Mouse (Mus musculus) myocyte (in vitro differentiated cells): ENCODE data around the gene Rtp3.

ENCODE experiments used
- CEBPB ChIP-seq: IDR thresholded peaks from 2 replicates; pipeline ENCODE4 v1.6.1; 2011; ENCODE audit warnings: mild to moderate bottlenecking, moderate library complexity; ENCODE audit not compliant: poor library complexity, insufficient read depth, severe bottlenecking
- E2F4 ChIP-seq: IDR thresholded peaks from one replicate; pipeline ENCODE4 v1.6.1; 2011; ENCODE audit warnings: mild to moderate bottlenecking, control low read depth, moderate library complexity; ENCODE audit not compliant: insufficient read depth
- MAX ChIP-seq: IDR thresholded peaks from one replicate; pipeline ENCODE4 v1.6.1; 2011; ENCODE audit warnings: low read depth, mild to moderate bottlenecking, control low read depth
- MYOG ChIP-seq, 3 experiments: IDR thresholded peaks; one replicate each; pipeline ENCODE4 v1.6.1; 2011; ENCODE audit warnings: control low read depth in 2 of 3, low read depth in 2 of 3, mild to moderate bottlenecking in 2 of 3; ENCODE audit not compliant: insufficient read length in 2 of 3, control insufficient read depth in 1 of 3, insufficient read depth in 1 of 3
- POLR2A ChIP-seq: IDR thresholded peaks from one replicate; pipeline ENCODE4 v1.6.1; 2011; ENCODE audit warnings: low read depth, mild to moderate bottlenecking, control low read depth, moderate library complexity; ENCODE audit not compliant: insufficient read length
- POLR2AphosphoS2 ChIP-seq: IDR thresholded peaks from one replicate; pipeline ENCODE4 v1.6.1; 2011; ENCODE audit warnings: low read depth, control low read depth; ENCODE audit not compliant: insufficient read length
- REST ChIP-seq: IDR thresholded peaks from one replicate; pipeline ENCODE4 v1.6.1; 2011; ENCODE audit warnings: mild to moderate bottlenecking, control low read depth, moderate library complexity; ENCODE audit not compliant: insufficient read depth, insufficient read length
- SRF ChIP-seq: IDR thresholded peaks from one replicate; pipeline ENCODE4 v1.6.1; 2011; ENCODE audit warnings: low read depth; ENCODE audit not compliant: control insufficient read depth, insufficient read length
- TCF3 ChIP-seq: IDR thresholded peaks from one replicate; pipeline ENCODE4 v1.6.1; 2011; ENCODE audit warnings: low read depth, control low read depth; ENCODE audit not compliant: insufficient read length

- TF ChIP-seq MYOG (IDR thresholded peaks at IDR 0.05; ENCODE audit: control insufficient read depth in 1 of 3, insufficient read depth in 1 of 3, insufficient read length in 2 of 3, low read depth in 2 of 3) (no peak), E2F4 (no peak), POLR2AphosphoS2 (no peak), SRF (no peak), POLR2A (no peak), TCF3 (no peak), CEBPB (no peak), MAX (no peak), REST (no peak)
These were observed at the start of gene Rtp3 for GRCm38 (mm10) chr9:110990204-110990603.
